Mouse (Mus musculus): ENCODE results near the gene Zfp14.
A peak's percentile ranks its signal among the peaks of the same experiment; 100 is the strongest.

Gene Zfp14

DNA sequence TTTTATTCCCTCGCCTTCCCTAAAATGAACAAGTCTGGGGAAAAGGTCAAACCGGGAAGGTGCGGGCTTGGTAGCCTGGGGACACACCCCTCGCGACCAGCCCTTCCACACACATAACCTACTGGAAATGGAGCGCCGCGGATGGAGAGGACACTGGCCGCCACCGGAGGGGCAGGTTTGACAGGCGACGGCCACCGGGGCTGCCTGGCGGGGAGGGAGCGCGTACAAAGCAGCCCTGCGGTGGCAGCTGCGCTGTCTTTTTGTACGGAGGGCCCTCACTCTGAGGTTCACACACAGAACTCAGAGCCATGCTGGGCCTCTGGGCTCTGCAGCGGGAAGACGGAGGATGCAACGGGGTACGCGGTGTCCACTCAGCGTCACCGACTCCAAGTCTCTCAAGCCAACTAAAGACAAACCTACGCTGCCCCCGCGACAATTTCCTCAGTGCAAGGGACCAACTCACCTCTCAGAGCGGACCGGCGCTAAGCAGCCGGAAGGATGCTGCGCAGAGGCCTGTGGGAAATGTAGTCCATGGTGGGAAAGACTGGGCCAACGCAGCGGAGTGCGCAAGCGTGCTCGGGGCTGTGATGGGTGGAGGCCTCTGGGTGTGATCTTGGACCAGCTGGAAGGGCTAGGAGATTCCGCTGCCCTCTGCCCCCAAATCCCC lies at the start of gene Zfp14:
Gene Zfp14, minus strand, starts transcription at position 499 of the 667 bp plus-strand sequence.
- peak; percentile 89 for DNase-seq (ENCODE audit: low spot score)

DNA sequence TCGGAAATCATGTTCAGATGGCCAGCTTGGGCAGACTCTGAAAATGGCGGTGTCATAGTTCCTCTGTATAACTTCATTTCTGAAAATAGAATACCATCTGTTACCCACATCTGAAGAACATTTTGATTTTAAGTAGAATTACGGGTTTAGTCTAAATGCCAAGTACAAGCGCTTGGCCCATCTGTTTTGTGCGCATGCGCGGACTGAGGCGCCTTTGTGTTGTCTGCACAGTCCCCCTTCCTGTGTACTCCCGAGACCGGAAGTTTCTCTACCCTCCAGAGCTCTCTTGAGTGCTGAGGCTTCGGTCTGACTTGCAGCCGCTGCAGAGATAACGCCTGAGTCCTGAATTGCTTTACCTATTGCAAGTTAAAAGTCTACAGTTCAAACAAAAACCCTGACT lies 48.1 kb upstream of the Zfp14 start:
- DNase-seq (ENCODE audit: low spot score): peak; percentile 74

DNA sequence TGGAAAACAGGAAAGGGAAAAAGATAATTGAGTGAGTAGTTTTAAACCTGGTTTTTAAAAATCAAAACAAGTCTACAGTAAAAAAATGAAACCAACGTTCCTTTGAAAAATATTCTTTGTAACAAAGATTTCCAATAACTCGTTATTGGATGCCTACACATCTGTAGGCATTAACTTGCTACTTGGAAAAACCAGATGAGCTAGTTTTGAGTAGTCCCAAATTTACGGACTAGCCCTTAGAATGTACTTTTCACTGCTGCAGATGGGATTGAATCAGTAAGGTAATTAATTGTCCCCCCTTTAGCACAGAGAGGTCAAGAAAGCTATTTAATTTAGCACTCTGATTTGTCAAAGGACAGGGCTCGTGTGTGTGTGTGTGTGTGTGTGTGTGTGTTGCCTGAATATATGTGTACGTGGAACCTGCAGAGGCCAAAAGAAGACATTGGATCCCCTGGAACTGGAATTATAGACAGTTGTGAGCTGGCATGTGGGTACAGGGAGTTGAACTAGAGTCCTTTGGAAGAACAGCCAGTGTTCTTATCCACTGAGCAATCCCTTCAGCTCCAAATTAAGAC lies 44.5 kb upstream of the Zfp14 start:
- no peak for DNase-seq (ENCODE audit: low spot score)

DNA sequence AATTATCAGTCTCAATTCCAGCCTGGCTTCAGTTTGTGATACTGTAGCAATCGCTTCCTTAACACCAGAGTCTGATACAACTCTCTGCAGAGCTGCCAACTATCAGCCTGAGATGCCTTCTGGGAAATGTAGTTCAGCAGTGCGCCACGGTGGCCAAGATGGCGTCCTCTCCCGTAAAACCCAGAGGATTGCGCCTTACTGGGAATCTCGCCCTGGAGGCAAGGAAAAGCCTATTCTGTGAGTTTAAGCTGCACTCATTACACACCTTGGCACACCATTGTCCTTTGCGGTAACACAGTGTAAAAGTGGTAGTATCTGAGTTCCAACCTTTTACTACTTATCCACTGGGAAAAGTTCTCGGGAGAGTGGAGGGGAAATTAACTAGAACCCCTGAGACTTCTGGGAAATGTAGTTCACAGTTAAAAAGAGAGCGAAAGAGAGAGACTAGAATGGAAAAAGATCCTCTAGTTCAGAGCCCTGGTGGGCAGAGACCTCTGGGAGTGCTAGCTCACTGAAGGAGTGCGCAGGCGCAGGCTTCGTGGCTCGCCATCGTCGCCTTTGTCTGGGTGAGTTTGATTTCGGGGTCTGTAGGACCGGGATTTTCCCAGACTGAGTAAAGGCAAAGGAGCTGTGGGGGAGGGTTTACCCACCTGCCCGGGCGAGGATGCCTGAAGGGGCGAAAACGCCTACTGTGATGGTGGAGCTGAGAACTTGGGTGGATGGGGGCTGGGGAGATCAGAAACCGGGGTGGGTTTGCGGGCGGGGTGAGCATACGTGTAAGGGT lies 43.7 kb upstream of the Zfp14 start, which contains the start of gene Zfp260:
Gene Zfp260, plus strand, starts transcription at position 132 of the 784 bp plus-strand sequence.
- DNase-seq (ENCODE audit: low spot score): peak; percentile 91

GRCm38 (mm10) chr7:30093918-30094415 lies 42.8 kb upstream of the Zfp14 start:
- DNase-seq (ENCODE audit: low spot score): no peak

DNA sequence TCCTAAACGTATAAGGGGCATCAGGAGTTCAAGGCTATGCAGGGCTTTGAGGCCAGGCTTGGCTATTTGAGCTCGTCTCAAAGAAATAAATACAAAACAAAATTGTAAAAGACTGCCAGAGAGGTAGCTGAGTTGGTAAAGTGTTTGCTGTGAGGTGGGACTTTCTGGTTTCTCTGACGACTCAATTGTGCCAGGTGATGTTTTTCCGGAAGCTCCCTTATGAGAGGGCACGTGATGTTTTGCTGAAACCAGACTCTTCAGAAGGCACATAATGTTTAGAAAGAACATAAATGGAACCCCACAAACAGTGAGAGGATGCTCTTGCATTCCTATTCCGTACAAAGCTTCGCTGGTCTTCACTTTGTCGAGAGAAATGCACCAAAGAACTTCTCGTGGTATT lies 41.5 kb upstream of the Zfp14 start:
- DNase-seq (ENCODE audit: low spot score): no peak

- DNase-seq (ENCODE audit: low spot score): no peak
These were observed 39.9 kb upstream of the Zfp14 start for GRCm38 (mm10) chr7:30090970-30091585.

- peak; percentile 95 for DNase-seq (ENCODE audit: low spot score)
These were observed 39.2 kb upstream of the Zfp14 start, which contains the start of the genes Gm26920 and Zfp566 for GRCm38 (mm10) chr7:30090092-30090969. Gene Gm26920 (minus strand): TSS chr7:30090410. Gene Zfp566 (minus strand): TSS chr7:30090527.

DNA sequence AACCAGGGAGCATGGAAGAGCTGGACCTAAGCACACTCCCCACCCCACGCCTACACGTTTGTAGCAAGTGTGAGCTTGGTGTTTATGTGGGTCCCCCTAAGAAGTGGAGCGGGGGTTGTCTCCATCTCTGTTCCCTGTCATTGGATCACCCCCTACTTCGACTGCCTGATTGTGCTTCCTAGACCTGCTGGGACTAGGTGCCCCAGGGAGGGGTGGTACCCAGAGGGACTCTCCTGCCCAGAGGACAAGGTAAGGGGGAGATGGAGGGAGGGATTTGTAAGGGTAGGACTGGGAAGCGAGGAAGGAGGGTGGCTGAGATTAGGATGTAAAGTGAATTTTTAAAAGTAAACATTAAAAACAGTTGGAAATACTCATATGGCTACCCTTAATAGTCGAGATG lies 38.2 kb upstream of the Zfp14 start:
- no peak for DNase-seq (ENCODE audit: low spot score)

DNA sequence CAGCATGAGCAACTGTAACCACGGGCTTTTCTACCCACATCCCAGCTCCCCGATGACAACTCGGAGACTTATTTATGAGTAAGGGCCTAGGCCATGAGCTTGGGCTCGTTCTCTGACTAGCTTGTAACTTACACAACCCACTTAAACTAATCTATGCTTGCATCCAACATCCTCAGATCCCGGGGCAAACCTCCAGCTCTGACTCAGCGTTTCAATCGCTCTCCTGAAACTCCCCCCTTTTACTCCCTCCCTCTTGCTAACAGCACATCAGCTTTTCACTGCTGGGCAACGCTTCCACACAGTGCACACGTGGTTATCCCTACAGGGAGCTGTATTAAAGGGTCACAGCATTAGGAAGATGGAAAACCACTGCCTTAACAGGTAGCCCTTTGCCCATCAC lies 35.3 kb upstream of the Zfp14 start:
- no peak for DNase-seq (ENCODE audit: low spot score)

DNA sequence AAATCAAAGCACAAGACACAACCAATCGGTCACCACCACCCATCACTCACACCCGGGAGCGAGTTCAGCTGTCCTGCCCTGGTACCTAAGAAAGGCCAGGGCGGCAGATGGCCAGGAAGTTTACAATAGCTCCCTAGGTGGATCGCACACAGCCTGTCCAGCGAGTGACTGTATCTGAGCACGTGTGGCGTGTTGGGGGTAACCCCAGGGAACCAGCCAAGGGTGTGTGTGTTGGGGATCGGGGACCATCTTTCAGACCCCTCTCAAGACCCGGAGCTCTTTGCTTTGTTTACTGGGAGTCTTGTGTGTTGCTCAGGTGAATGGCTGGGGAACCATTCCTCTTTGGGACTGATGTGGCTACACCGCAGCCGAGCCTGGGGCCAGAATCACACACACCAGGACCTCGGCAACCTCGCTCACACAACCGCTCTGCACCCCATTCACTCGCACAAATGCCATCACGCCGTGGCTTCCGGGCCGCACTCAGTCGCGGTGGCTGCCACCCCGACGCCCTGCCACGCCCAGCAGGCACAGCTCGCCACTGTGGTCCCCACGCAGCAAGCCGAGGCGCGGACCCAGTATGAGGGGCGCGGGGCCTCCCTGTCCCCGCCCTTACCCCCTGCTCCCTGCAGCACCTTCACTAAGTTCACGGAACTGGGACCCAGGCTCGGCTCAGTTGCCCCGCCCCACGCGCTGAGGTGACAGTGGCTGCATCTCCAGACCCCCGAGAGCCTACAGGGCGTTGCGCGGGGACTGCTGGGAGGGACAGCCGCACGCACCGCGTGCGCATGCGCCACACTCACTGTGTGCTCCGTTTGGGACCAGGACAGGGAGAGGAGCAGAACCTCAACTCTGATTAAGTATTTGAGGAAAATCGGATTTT lies 21.2 kb upstream of the Zfp14 start, which contains the start of gene Zfp82:
Gene Zfp82, minus strand, starts transcription at position 755 of the 883 bp plus-strand sequence.
- DNase-seq (ENCODE audit: low spot score): peak; percentile 83

- no peak for DNase-seq (ENCODE audit: low spot score)
These were observed 13.4 kb upstream of the Zfp14 start for GRCm38 (mm10) chr7:30064622-30065021.

- no peak for DNase-seq (ENCODE audit: low spot score)
These were observed 11.3 kb upstream of the Zfp14 start for GRCm38 (mm10) chr7:30062478-30062877.

DNA sequence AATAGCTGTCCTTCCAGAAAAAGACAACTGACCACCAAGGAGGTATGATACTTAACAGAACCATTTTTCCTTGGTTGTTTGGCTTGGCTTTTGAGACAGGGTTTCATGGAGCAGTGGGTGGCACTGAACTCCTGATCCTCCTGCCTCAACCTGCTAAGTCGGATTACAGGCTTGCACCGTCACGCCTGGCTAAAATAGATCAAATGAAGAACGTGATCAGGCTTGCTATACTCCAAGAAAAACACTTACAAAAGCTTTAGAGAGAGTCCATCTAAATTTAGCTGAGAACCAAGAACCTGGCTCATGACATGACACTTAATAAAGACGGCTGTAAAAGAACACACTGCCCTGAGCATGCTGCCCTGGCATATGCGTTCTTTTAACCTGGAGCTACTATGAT lies 9.2 kb upstream of the Zfp14 start:
- DNase-seq (ENCODE audit: low spot score): no peak

GRCm38 (mm10) chr7:30053591-30053990 lies 2.4 kb upstream of the Zfp14 start:
- no peak for DNase-seq (ENCODE audit: low spot score)

DNA sequence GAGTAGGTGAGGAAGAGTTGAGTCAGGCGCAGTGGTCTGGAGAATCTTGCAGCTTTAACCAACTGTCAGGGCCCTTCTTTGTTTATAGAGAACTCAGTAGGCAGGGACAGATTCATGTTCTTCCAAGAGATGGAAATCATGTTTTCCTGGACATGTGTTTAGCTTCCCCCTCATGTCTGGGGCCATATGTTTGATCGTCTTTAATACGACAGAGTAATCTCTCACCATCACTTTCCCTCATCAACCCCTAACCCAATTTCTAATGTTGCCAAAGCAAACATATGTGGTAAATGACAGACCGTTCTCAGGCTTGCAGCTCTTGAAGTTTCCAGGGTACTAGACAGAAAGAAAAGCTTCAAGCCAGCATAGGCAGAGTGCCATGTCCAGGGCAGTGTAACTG lies 3.1 kb downstream of the Zfp14 start:
- DNase-seq (ENCODE audit: low spot score): no peak

DNA sequence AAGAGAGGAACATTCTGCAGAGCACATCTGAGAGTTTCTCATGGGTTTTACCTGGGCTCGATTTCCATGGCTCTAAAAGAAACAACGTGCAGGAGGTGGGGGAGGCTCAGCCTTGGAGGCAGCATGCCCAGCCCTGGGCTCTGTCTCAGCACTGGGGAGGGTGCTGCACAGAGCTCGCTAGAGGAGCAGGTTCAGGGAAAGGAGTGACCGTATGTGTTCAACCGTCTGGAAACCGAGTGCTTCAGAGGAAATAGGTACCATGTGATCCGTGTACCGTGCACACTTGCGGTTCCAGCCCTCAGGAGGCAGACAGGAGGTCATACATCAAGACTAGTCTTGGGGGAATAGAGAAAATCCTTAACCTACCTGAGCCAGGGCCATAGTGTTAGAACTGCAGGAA lies 6.8 kb downstream of the Zfp14 start:
- DNase-seq (ENCODE audit: low spot score): no peak

GRCm38 (mm10) chr7:30034331-30034730 lies 16.8 kb downstream of the Zfp14 start:
- no peak for DNase-seq (ENCODE audit: low spot score)

GRCm38 (mm10) chr7:30031379-30031778 lies 19.8 kb downstream of the Zfp14 start:
- DNase-seq (ENCODE audit: low spot score): no peak

DNA sequence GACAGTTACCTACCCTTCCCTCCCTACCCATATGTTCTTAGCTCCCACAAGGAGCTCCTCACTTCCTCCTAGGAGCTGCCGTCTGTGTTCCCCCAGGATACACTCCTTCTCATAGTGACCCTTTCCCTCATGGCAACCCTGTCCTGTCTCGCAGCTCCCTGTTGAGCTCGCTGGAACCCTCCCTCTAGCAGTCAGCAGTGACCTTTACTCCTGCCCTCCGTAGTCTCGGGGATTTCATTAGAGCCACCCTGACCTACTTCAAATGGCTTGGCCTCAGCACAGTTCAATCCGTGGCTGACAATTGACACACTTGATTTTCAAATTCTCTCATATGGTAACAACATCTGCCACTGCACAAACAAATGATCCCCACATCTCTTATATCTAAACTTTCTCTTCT lies 20.5 kb downstream of the Zfp14 start:
- no peak for DNase-seq (ENCODE audit: low spot score)

Measured in testis, postnatal 14 days (tissue).